Mouse (Mus musculus) limb, embryonic 11.5 days (tissue): ENCODE data around the gene Slc2a1. TPM values are rescaled to one million over a fixed set of nuclear protein-coding genes. Genes with fewer than 3 reads are reported as not detected.

Experiments used
- ATAC-seq: fragments of 200-750 bp; cut with Nextera tagmentation; 2 replicates; pipeline ENCODE4 v1.8.0; 2017; ENCODE audit warnings: low read depth; ENCODE audit not compliant: insufficient number of reproducible peaks, low FRiP score, low TSS enrichment
- DNase-seq: peaks from one replicate; pipeline ENCODE4 v3.0.0-alpha.2; 2015; ENCODE audit warnings: low spot score
- H3K27ac ChIP-seq: fragments of 300-500 bp; sonication (generic); replicated peaks from 2 replicates; pipeline ENCODE4 v1.5.1; 2014; ENCODE audit warnings: low read depth, mild to moderate bottlenecking, low read length
- H3K27me3 ChIP-seq: fragments of 300-500 bp; sonication (generic); 2 replicates; pipeline ENCODE4 v1.6.1; 2014; ENCODE audit warnings: mild to moderate bottlenecking, low read length, mixed read lengths; ENCODE audit not compliant: control insufficient read depth, insufficient read depth
- H3K36me3 ChIP-seq: fragments of 300-500 bp; sonication (generic); 2 replicates; pipeline ENCODE4 v1.6.1; 2014; ENCODE audit warnings: mild to moderate bottlenecking, low read length, moderate library complexity, mixed read lengths; ENCODE audit not compliant: control insufficient read depth, insufficient read depth
- H3K4me1 ChIP-seq: fragments of 300-500 bp; sonication (generic); 2 replicates; pipeline ENCODE4 v1.6.1; 2014; ENCODE audit warnings: low read length, mixed read lengths; ENCODE audit not compliant: control insufficient read depth, insufficient read depth
- H3K4me2 ChIP-seq: fragments of 300-500 bp; sonication (generic); 2 replicates; pipeline ENCODE4 v1.6.1; 2014; ENCODE audit warnings: low read depth, mild to moderate bottlenecking, moderate library complexity; ENCODE audit not compliant: severe bottlenecking
- H3K4me3 ChIP-seq: fragments of 300-500 bp; sonication (generic); 2 replicates; pipeline ENCODE4 v1.5.1; 2014; ENCODE audit warnings: low read depth, low read length
- H3K9ac ChIP-seq: fragments of 300-500 bp; sonication (generic); 2 replicates; pipeline ENCODE4 v1.6.1; 2014; ENCODE audit warnings: mild to moderate bottlenecking, low read length
- H3K9me3 ChIP-seq: fragments of 300-500 bp; sonication (generic); 2 replicates; pipeline ENCODE4 v1.6.1; 2016; ENCODE audit warnings: low read length; ENCODE audit not compliant: control insufficient read depth
- WGBS: fragments of 180-500 bp; shearing (Covaris S2); extraction: QIAGEN DNeasy Blood & Tissue Kit; methylation state at CpG from one replicate; pipeline ENCODE4 v1.1.7; 2014; 5-methylcytosine and 5-hydroxymethylcytosine counted together
- polyA plus RNA-seq: library from polyadenylated mRNA; unstranded; fragments of >200 nt; fragmentation: Nextera tagmentation; extraction: Ambion mirVana; gene quantifications from 2 replicates; pipeline ENCODE4 v1.2.1, GENCODE M21; 2014

Slc2a1 gene
- polyA plus RNA-seq, 1 experiment from 2014 or later, result 113 TPM

DNA sequence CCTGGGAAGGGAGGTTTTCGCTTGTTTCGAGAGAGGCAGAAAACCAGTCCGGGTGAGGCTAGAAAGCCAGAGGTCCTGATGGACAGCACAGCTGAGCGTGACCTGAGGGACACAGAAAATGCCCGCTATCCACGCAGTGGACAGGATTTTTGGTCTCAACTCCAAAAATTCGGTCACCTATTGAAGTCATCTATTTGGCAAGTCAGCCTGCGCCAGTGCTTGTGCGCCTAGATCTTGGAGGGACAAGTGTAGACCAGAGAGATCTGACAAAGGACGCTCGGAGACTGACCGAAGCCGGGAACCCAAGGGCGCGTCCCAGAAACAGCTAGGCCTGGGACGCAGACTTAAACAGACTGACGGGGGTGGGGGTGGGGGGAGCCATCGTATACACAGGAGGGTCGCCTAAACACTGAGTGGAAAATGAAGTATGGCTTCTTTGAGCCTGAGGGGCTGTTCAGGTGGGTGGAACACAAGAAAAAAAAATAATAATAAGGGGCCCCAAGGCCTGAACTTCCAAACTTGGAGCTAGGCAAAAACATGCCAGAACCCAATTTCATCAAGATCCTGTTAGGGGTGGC, 36.1 kb upstream of the Slc2a1 start:
- 22% methylated on average over 19 of the region's 19 CpGs for WGBS
- Histone ChIP-seq H3K4me1 (peaks cover 27% of the 10 kb centered on the region), H3K27ac (peak overlapping the region; percentile 79; the same call in 1 of the 2 replicates), H3K9ac (no peak overlapping the region), H3K36me3 (no peaks in the 10 kb centered on the region), H3K9me3 (no peaks in the 10 kb centered on the region), H3K27me3 (peaks cover 7% of the 10 kb centered on the region), H3K4me3 (peak overlapping the region; percentile 14; the same call in 1 of the 2 replicates), H3K4me2 (peak overlapping the region; percentile 30; the same call in 1 of the 2 replicates)
- DNase-seq (peak; percentile 37), ATAC-seq (no peak)

DNA sequence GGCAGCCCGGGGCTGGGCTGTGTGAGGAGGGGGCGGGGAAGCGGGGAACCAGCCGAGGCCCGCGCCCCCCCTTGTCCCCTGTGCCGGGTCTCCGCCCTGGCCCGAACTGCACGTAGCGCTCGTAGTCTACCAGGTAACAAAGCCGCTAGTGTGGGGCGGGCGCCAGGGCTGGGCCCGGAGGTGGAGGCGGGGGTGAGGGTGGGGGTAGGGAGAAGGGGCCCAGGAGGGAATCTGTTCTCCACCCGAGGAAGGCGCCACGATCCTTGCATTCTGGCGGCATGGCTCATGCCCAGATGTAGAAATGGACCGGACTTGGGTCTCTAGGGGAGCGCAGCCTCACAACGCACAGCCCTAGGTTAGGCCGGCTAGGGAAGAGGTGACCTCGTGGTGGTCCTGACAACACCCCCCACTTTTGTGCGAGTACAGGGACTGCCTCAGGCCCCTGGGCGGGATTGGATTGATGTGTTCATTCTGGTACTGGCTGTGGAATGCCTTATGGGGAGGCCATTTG, 35.5 kb upstream of the Slc2a1 start:
- peak overlapping the region; percentile 1; the same call in 1 of the 2 replicates for H3K9ac ChIP-seq
- H3K36me3 ChIP-seq, result no peaks in the 10 kb centered on the region
- peak overlapping the region; percentile 14; the same call in 1 of the 2 replicates for H3K4me3 ChIP-seq
- H3K4me2 ChIP-seq, result peak overlapping the region; percentile 30; the same call in 1 of the 2 replicates
- DNase-seq (peak; percentile 84), ATAC-seq (peak; percentile 84)
- WGBS, result 7% methylated on average over 25 of the region's 28 CpGs
- peaks cover 27% of the 10 kb centered on the region for H3K4me1 ChIP-seq
- H3K27me3 ChIP-seq, result peaks cover 7% of the 10 kb centered on the region
- no peaks in the 10 kb centered on the region for H3K9me3 ChIP-seq
- H3K27ac ChIP-seq, result peak overlapping the region; percentile 79

DNA sequence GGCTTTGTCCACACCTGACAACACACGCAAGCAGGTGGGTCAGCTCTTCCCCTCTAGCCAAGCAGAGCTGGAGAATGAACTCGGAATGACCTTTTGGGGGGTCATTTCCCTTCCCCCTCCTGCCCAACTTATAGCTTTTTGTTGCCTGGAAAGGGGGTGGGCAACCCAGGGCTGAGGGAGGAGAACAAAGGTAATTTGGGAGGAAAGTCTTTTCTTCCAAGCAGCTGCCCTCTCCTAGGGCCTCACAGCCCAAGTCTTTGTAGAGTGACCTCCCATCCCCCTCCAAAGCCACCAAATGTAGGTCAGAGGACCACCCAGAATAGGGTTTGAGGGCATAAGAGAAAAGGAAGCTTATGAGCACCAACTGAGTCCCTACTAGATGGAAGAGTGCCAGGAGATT, 34.9 kb upstream of the Slc2a1 start:
- Histone ChIP-seq H3K27me3 (peaks cover 7% of the 10 kb centered on the region), H3K4me3 (no peak overlapping the region), H3K9ac (no peak overlapping the region), H3K4me1 (peaks cover 27% of the 10 kb centered on the region), H3K36me3 (no peaks in the 10 kb centered on the region), H3K27ac (peak overlapping the region; percentile 79), H3K4me2 (no peak overlapping the region), H3K9me3 (no peaks in the 10 kb centered on the region)
- DNase-seq (peak; percentile 42), ATAC-seq (peak; percentile 22; the same call in 1 of the 2 replicates)
- 23% methylated on average over 2 of the region's 2 CpGs for WGBS

DNA sequence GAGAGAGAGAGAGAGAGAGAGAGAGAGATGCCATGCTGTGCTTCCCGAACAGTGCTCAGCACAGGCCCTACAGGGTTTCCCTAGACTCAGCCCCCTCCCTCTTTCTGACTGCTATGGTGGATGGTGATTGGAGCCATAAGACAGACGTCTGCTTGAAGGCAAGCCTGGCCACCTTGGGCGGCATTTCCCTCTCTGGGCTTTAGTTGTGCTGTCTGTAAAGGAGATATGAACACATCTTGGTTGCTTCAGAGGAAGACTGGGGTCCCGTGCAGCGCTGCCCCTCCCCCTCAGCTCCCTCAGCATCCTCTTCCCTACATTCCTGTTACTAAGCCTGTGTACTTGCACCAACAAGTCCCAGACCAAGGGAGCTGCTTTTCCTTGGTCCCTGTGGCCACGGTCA, 33.9 kb upstream of the Slc2a1 start:
- no peak for ATAC-seq
- 31% methylated on average over 6 of the region's 6 CpGs for WGBS
- Histone ChIP-seq H3K27ac (no peak overlapping the region), H3K9ac (no peak overlapping the region), H3K4me2 (no peak overlapping the region), H3K27me3 (peaks cover 7% of the 10 kb centered on the region), H3K4me1 (peaks cover 27% of the 10 kb centered on the region), H3K36me3 (no peaks in the 10 kb centered on the region), H3K4me3 (no peak overlapping the region), H3K9me3 (no peaks in the 10 kb centered on the region)
- peak; percentile 37 for DNase-seq

DNA sequence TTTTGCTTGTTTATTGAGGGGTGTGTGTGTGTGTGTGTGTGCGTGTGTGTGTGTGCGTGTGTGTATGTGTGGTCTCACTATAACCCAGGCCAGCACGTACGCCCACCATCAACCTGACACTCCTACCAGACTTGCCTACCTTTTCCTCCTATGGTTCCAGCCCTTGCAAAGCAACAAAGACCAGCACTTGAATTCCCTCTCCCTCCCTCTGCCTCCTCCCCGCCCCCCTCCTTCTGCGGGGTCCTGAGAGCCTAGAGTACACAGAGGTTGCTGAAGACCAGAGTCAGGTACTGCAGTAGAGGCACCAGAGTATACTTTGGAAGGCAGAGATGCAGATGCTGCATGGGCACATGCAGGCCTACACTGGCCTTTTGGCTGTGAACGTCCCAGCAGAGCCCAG, 33.2 kb upstream of the Slc2a1 start:
- Histone ChIP-seq H3K4me2 (no peak overlapping the region), H3K9me3 (no peaks in the 10 kb centered on the region), H3K27ac (no peak overlapping the region), H3K36me3 (no peaks in the 10 kb centered on the region), H3K9ac (no peak overlapping the region), H3K4me1 (peaks cover 27% of the 10 kb centered on the region), H3K4me3 (no peak overlapping the region), H3K27me3 (peaks cover 7% of the 10 kb centered on the region)
- WGBS, result 47% methylated on average over 6 of the region's 7 CpGs
- peak; percentile 34 for DNase-seq
- no peak for ATAC-seq

DNA sequence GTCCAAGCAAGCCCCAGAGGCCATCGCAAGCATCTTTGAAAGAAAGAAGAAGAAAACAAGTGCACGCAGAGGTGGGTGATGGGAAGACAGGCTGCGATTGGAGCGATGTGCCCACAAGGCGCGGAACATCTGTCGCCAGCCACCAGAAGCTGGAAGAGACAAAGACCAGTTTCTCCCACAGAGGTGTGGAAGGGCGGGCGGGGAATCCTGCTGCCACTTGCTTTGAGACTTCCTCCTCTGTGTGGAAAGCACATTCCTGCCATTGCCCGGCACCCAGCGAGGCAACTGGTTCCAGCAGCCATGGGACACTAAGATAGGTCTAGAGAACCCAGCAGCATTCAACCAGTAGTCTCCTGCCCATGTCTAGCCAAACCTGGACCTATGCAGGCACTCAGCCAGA, 32.2 kb upstream of the Slc2a1 start:
- DNase-seq (no peak), ATAC-seq (no peak)
- no peak overlapping the region for H3K27ac ChIP-seq
- no peak overlapping the region for H3K4me2 ChIP-seq
- no peaks in the 10 kb centered on the region for H3K36me3 ChIP-seq
- peaks cover 7% of the 10 kb centered on the region for H3K27me3 ChIP-seq
- 72% methylated on average over 11 of the region's 11 CpGs for WGBS
- no peak overlapping the region for H3K9ac ChIP-seq
- H3K9me3 ChIP-seq, result no peaks in the 10 kb centered on the region
- no peak overlapping the region for H3K4me3 ChIP-seq
- peaks cover 27% of the 10 kb centered on the region for H3K4me1 ChIP-seq

DNA sequence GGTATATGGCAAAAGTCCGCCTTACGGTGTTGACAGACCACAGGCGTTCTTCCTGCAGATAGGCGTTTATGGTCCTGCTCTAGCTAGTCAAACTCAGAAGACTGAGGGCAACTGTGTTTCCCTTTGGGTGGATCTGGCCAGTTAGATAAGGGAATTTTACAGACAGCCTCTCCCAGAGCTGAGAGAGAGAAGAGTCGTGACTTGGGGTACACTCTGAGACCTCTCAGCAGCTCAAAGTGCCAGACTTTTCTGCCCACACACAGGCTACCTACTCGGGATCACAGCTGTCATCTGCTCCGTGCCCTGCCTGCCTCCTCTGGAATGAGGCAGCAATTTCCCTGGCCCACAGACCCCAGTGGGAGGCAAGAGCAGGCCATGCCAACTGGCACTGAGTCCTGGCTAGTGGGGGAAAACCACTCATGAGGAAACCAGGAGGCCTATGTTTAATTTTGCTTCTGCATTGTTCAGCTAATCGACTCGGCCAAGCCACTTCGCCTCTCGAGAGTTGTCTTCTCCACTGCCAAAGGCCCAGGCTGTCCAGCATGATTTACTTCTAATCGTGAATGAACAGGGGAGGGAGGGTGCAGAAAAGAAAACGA, 31.3 kb upstream of the Slc2a1 start:
- Histone ChIP-seq H3K27ac (no peak overlapping the region), H3K36me3 (no peaks in the 10 kb centered on the region), H3K9ac (no peak overlapping the region), H3K4me3 (no peak overlapping the region), H3K9me3 (no peaks in the 10 kb centered on the region), H3K4me2 (no peak overlapping the region), H3K27me3 (peaks cover under 1% of the 10 kb centered on the region; the same call in 1 of the 2 replicates), H3K4me1 (peaks cover 21% of the 10 kb centered on the region)
- ATAC-seq, result no peak
- no peak for DNase-seq
- 53% methylated on average over 13 of the region's 13 CpGs for WGBS

DNA sequence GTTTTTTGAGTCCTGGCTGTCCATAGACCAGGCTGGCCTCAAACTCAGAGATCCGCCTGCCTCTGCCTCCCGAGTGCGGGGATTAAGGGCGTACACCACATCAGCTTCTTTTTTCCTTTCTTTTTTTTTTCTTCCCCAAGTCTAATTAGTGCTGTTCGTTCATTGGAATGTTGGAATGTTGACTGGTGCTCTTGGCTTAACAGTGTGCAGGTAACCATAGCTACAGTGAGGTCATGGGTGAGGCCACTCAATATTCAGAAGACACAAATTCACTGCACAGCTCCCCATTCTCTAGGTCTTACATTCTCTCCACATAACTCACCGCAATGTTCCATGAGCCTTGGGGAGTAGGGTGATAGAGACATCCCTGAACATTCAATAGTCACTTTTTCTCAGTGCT, 28.6 kb upstream of the Slc2a1 start:
- H3K27me3 ChIP-seq, result no peaks in the 10 kb centered on the region
- H3K27ac ChIP-seq, result no peak overlapping the region
- 86% methylated on average over 6 of the region's 6 CpGs for WGBS
- H3K4me1 ChIP-seq, result peaks cover 3% of the 10 kb centered on the region; the same call in 1 of the 2 replicates
- H3K9me3 ChIP-seq, result no peaks in the 10 kb centered on the region
- H3K4me2 ChIP-seq, result no peak overlapping the region
- H3K9ac ChIP-seq, result no peak overlapping the region
- H3K36me3 ChIP-seq, result no peaks in the 10 kb centered on the region
- DNase-seq, result no peak
- no peak for ATAC-seq
- no peak overlapping the region for H3K4me3 ChIP-seq
